Mouse (Mus musculus) limb, embryonic 14.5 days (tissue): ENCODE measurements at regions not wholly inside any gene's neighbourhood (a gene's known extent, or its start where the extent isn't known, plus 50 kb on each side); places are given as distances from the start of the nearest gene placed in this dataset.
"Not testable (repeated sequence)": the region's sequence is repeated elsewhere in the genome, so short reads cannot be mapped to it uniquely, and the experiment has no call there.

Experiments used
- ATAC-seq: fragments of 200-750 bp; cut with Nextera tagmentation; 2 replicates; pipeline ENCODE4 v1.8.0; 2017; ENCODE audit warnings: low read depth, moderate number of reproducible peaks, moderate TSS enrichment; ENCODE audit not compliant: low FRiP score
- DNase-seq: peaks from one replicate; pipeline ENCODE4 v3.0.0-alpha.2; 2015; ENCODE audit warnings: low spot score
- H3K27ac ChIP-seq: fragments of 300-500 bp; sonication (generic); replicated peaks from 2 replicates; pipeline ENCODE4 v1.5.1; 2014; ENCODE audit warnings: low read depth, mild to moderate bottlenecking, low read length, moderate library complexity, mixed read lengths
- H3K27me3 ChIP-seq: fragments of 300-500 bp; sonication (generic); 2 replicates; pipeline ENCODE4 v1.6.1; 2014; ENCODE audit warnings: low read length, mixed read lengths; ENCODE audit not compliant: control insufficient read depth, insufficient read depth
- H3K36me3 ChIP-seq: fragments of 300-500 bp; sonication (generic); 2 replicates; pipeline ENCODE4 v1.6.1; 2014; ENCODE audit warnings: mild to moderate bottlenecking, low read length, moderate library complexity, mixed read lengths; ENCODE audit not compliant: control insufficient read depth, insufficient read depth
- H3K4me1 ChIP-seq: fragments of 300-500 bp; sonication (generic); 2 replicates; pipeline ENCODE4 v1.6.1; 2014; ENCODE audit warnings: antibody characterized with exemption, low read length, mixed read lengths; ENCODE audit not compliant: control insufficient read depth, insufficient read depth
- H3K4me2 ChIP-seq: fragments of 300-500 bp; sonication (generic); replicated peaks from 2 replicates; pipeline ENCODE4 v1.6.1; 2014; ENCODE audit warnings: low read depth, mild to moderate bottlenecking, low read length, moderate library complexity; ENCODE audit not compliant: severe bottlenecking
- H3K4me3 ChIP-seq: fragments of 300-500 bp; sonication (generic); replicated peaks from 2 replicates; pipeline ENCODE4 v1.5.1; 2014; ENCODE audit warnings: low read length
- H3K9ac ChIP-seq: fragments of 300-500 bp; sonication (generic); 2 replicates; pipeline ENCODE4 v1.6.1; 2014; ENCODE audit warnings: mild to moderate bottlenecking, low read depth, low read length, moderate library complexity; ENCODE audit not compliant: severe bottlenecking
- H3K9me3 ChIP-seq: fragments of 300-500 bp; sonication (generic); 2 replicates; pipeline ENCODE4 v1.6.1; 2016; ENCODE audit warnings: low read length; ENCODE audit not compliant: control insufficient read depth
- POLR2A ChIP-seq: fragments of 200-500 bp; IDR thresholded peaks from 2 replicates; pipeline ENCODE4 v1.8.0; 2012; ENCODE audit warnings: inconsistent platforms, mild to moderate bottlenecking, moderate library complexity, borderline replicate concordance; ENCODE audit not compliant: insufficient read depth, insufficient read length; ENCODE audit errors: extremely low read depth
- WGBS: fragments of 180-500 bp; shearing (Covaris S2); extraction: QIAGEN DNeasy Blood & Tissue Kit; methylation state at CpG from one replicate; pipeline ENCODE4 v1.1.7; 2014; 5-methylcytosine and 5-hydroxymethylcytosine counted together

- Histone ChIP-seq H3K9me3 (no peaks in the 10 kb centered on the region), H3K27me3 (no peaks in the 10 kb centered on the region), H3K4me2 (no peak overlapping the region), H3K9ac (no peak overlapping the region), H3K27ac (no peak overlapping the region), H3K4me1 (no peaks in the 10 kb centered on the region), H3K36me3 (no peaks in the 10 kb centered on the region), H3K4me3 (no peak overlapping the region)
- WGBS, result 88% methylated on average over 3 of the region's 3 CpGs
- no peak for TF ChIP-seq POLR2A
- no peak for DNase-seq
- no peak for ATAC-seq
Measured at GRCm38 (mm10) chr17:55186361-55186760, 258.8 kb upstream of the St6gal2 start.

- Histone ChIP-seq H3K36me3 (no peaks in the 10 kb centered on the region), H3K4me3 (no peak overlapping the region), H3K27ac (no peak overlapping the region), H3K9me3 (no peaks in the 10 kb centered on the region), H3K27me3 (no peaks in the 10 kb centered on the region), H3K4me1 (no peaks in the 10 kb centered on the region), H3K9ac (no peak overlapping the region), H3K4me2 (no peak overlapping the region)
- WGBS, result 77% methylated on average over 3 of the region's 3 CpGs
- DNase-seq (no peak), ATAC-seq (no peak)
- TF ChIP-seq POLR2A, result no peak
Measured at GRCm38 (mm10) chr17:55186826-55187225, 258.4 kb upstream of the St6gal2 start.

- Histone ChIP-seq H3K4me3 (no peak overlapping the region), H3K9me3 (no peaks in the 10 kb centered on the region), H3K27ac (no peak overlapping the region), H3K4me2 (no peak overlapping the region), H3K36me3 (no peaks in the 10 kb centered on the region), H3K27me3 (no peaks in the 10 kb centered on the region), H3K4me1 (no peaks in the 10 kb centered on the region), H3K9ac (no peak overlapping the region)
- TF ChIP-seq POLR2A, result no peak
- DNase-seq (no peak), ATAC-seq (no peak)
- WGBS, result 54% methylated on average over 1 of the region's 1 CpGs
Measured at GRCm38 (mm10) chr17:55206585-55206984, 238.6 kb upstream of the St6gal2 start.

- not testable (repeated sequence) for H3K4me3 ChIP-seq, H3K27ac ChIP-seq, ATAC-seq, H3K4me1 ChIP-seq, H3K9me3 ChIP-seq, H3K36me3 ChIP-seq, H3K4me2 ChIP-seq, DNase-seq, H3K27me3 ChIP-seq, H3K9ac ChIP-seq
- 81% methylated on average over 8 of the region's 8 CpGs for WGBS
Measured at GRCm38 (mm10) chr17:55218176-55219099, 226.7 kb upstream of the St6gal2 start.

- Histone ChIP-seq H3K27me3 (no peaks in the 10 kb centered on the region), H3K4me3 (no peak overlapping the region), H3K27ac (no peak overlapping the region), H3K9ac (no peak overlapping the region), H3K4me2 (no peak overlapping the region), H3K4me1 (no peaks in the 10 kb centered on the region), H3K9me3 (no peaks in the 10 kb centered on the region), H3K36me3 (no peaks in the 10 kb centered on the region)
- WGBS, result 84% methylated on average over 3 of the region's 3 CpGs
- DNase-seq (no peak), ATAC-seq (no peak)
- no peak for TF ChIP-seq POLR2A
Measured at GRCm38 (mm10) chr17:55224058-55224457, 221.1 kb upstream of the St6gal2 start.

- DNase-seq, result no peak
- Histone ChIP-seq H3K27ac (no peak overlapping the region), H3K27me3 (no peaks in the 10 kb centered on the region), H3K4me2 (no peak overlapping the region), H3K9ac (no peak overlapping the region), H3K36me3 (no peaks in the 10 kb centered on the region), H3K9me3 (no peaks in the 10 kb centered on the region), H3K4me3 (no peak overlapping the region), H3K4me1 (no peaks in the 10 kb centered on the region)
- 81% methylated on average over 4 of the region's 4 CpGs for WGBS
- no peak for ATAC-seq
- TF ChIP-seq POLR2A, result no peak
Measured at GRCm38 (mm10) chr17:55234262-55234661, 210.9 kb upstream of the St6gal2 start.
